Mouse (Mus musculus): Measurements from ENCODE around the gene Pon3.

Gene Pon3

DNA sequence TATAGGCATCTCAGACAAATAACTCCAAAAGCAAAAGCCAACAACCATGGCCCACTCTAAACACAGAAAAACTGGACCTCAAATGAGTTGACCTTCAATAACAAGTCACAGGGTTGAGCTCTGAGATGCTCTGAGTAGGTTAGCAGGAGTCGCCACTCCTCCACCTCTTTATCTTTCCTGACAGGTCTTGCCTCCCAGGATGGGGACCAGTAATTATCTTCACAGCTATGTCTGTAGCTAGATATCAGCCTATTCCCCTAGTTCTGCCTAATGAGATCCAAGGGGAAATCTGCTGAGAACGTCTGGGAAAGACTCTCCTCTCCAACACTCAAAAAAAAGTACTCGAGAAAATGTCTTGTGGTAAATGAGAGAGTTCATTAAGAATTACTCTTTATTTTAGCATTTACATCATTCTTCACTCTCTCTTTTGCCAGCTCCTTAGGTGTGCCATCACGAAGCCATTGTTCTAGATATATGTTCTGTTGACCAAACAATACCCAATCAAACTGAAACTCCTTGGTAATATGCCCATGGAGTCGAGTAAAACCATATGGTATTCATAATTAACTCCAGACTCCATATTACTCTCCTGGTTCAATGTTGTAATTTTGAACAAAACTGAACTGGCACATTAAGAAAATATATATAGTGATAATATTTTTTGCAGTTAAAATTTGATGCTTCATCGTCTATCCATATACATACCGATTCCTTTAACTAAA is 69.7 kb downstream of the Pon3 start:
- DNase-seq (ENCODE audit: extremely low read depth, insufficient read length, low spot score), result no peak

GRCm38 (mm10) chr6:5180645-5181044 is 75.4 kb downstream of the Pon3 start:
- DNase-seq (ENCODE audit: extremely low read depth, insufficient read length, low spot score), result peak; percentile 63

- no peak for DNase-seq (ENCODE audit: extremely low read depth, insufficient read length, low spot score)
Measured at GRCm38 (mm10) chr6:5179189-5179588, 76.9 kb downstream of the Pon3 start.

DNA sequence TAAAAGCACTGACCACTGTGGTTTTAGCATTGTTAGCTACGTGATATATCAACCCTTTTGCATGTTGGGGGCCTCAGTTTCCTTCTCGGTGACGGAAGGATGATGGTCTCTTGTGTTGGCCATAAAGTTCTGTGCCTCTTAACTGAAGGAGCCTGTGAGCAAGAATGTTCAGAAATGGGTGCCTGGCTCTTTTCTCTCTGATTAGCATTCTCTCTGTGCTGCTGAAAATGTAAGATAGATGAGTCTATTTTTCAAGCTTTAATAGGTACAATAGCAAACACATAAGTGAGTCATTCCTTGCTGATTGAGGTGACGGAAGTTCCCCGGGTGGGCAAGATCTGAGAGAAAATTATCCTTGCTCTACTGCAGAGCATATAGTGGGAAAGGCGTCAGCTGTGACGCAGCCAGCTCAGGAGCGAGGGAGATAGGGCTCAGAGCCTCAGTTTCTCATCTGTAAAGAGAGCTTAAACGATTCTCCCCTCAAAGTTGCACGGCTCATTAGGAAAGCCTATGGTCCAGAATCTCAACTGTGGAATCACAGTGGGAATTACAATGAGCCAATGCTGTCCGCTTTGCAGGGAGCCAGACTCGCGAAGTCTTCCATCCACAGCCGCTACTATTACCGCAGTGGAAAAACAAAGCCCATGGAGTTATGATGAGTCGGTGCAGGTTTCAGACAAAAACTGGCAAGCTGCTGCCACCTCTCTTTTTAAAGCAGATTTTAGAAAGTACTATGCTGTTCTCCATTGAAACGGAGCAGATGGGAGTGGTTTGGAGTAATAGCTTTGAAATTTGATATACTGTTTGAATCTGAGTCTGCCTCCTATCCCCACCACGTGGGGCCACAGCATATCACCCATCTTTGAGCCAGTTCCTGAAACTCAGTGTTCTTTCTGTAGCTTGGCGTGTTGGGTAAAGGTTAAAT is 77.9 kb downstream of the Pon3 start:
- DNase-seq (ENCODE audit: extremely low read depth, insufficient read length, low spot score), result no peak

DNA sequence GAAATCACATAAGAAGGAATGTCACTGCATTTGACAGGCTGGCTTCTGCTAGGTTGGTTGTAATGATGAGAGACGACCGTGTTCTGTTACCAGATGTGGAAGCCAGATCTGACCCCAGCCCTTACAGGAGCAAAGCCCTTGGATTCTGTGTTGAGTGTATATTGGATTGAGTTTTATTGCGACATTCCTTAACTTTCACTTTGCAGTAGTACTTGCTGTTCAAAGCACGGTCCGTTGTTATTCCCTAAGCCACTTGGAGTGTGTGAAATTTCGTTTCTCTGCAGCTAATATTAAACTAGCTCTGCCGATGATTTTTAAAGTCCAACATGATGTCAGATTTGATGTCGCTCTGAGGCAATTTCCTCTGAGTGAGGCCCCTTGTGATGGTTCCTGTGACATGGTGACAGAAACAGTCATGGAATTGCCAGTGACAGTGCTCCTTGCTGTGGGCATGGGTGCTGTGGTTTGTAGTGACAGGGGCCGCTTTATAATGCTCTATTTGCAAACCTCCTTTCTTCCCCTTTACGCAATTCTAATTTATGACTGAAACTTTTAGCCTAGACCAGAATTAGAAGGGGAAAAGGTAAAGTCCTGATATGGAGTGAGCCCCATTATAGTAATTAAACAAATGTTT is 81.8 kb downstream of the Pon3 start:
- DNase-seq (ENCODE audit: extremely low read depth, insufficient read length, low spot score), result no peak

GRCm38 (mm10) chr6:5172571-5172970 is 83.5 kb downstream of the Pon3 start:
- no peak for DNase-seq (ENCODE audit: extremely low read depth, insufficient read length, low spot score)

GRCm38 (mm10) chr6:5171418-5171817 is 84.7 kb downstream of the Pon3 start:
- no peak for DNase-seq (ENCODE audit: extremely low read depth, insufficient read length, low spot score)

All from 3134 (cell line).